Mouse (Mus musculus) activated CD4-positive, CD25-positive, alpha-beta regulatory T cell, adult 4 months (primary cell): ENCODE results near the gene Lrrc42. TPM values are rescaled to one million over a fixed set of nuclear protein-coding genes. Genes with fewer than 3 reads are reported as not detected.

Source experiments
- ATAC-seq: one replicate; pipeline ENCODE4 v1.8.0; 2017
- polyA plus RNA-seq, 2 experiments: library from polyadenylated mRNA; unstranded; fragments of 100-300 nt; shearing (Covaris generic); gene quantifications; one replicate each; pipeline ENCODE4 v1.2.1; 2017

Gene Lrrc42
- polyA plus RNA-seq, 2 experiments from 2014 or later = 22.5 to 24.6 TPM

DNA sequence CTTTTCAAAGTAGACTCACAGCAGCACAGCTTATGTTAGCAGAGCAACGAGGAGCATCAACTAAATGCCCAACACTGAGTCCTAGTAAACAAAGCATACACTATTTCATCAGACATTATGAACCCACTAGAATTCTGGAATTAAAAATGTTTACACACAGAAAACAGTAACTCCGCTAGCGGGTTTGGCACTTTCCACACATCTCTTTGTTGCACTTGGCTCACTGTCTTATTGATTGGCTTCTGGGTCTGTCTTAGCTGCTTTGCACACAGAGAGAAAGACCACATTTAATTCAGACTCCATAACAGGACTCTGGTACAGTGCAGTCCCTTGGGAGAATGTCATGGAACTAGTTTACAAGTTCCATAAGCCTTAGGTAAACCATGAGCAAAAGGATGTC lies 5.3 kb downstream of the Lrrc42 start:
- ATAC-seq = no peak

DNA sequence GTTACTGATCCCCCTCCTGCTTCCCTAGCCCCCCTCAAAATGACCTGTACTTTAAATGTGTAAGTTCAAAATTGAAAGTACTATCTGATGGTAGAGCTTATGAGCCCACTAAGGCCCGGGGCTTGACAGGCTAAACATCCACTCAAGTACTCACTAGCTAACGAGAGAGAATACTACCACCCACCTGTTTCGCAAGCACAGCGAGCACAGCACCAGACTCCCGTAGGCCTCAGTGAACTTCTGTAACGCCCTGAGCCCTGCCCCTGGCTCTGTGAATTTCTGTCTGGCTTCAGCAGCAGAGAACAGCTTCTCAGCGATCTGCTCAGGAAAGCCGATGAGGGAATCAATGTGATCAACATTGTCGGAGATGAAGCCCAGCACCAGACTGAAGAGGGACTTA lies 6.2 kb downstream of the Lrrc42 start:
- ATAC-seq = no peak

DNA sequence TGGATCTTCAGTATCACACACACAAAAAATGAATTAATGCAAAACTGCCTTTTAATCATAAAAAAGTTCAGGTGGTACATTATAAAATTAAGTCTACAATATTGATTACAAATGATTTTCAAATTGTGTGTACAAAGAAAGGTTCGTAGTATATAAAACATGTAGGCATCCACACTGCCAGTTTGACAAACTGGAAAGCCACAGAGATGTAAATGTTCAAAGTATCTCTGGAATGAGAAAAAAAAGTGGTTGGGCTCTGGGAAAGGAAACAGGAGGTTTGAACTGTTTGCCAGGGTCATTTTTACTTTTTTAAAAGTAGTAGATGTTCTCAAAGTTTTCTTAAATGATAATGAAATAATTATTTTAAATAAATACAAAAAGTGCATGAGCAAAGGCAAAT lies 7.3 kb downstream of the Lrrc42 start:
- no peak for ATAC-seq

DNA sequence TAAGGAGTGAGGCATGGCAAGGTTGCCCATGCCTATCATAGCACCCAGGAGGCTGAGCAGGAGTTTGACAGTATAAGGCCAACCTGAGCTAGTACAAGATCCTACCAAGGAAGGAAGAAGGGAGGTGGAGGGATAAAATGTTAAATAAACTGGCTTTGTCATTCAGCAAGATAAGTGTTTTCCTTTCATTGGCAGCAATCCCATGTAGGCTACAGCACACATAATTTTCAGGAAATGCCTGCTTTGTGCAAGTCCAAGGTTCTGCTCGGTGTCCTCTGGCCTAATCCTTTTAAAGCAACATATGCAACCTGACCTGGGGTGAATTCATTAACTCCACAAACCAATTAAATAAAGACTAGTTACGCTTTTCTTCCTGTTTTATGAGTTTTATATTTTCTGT lies 8.0 kb downstream of the Lrrc42 start:
- no peak for ATAC-seq

DNA sequence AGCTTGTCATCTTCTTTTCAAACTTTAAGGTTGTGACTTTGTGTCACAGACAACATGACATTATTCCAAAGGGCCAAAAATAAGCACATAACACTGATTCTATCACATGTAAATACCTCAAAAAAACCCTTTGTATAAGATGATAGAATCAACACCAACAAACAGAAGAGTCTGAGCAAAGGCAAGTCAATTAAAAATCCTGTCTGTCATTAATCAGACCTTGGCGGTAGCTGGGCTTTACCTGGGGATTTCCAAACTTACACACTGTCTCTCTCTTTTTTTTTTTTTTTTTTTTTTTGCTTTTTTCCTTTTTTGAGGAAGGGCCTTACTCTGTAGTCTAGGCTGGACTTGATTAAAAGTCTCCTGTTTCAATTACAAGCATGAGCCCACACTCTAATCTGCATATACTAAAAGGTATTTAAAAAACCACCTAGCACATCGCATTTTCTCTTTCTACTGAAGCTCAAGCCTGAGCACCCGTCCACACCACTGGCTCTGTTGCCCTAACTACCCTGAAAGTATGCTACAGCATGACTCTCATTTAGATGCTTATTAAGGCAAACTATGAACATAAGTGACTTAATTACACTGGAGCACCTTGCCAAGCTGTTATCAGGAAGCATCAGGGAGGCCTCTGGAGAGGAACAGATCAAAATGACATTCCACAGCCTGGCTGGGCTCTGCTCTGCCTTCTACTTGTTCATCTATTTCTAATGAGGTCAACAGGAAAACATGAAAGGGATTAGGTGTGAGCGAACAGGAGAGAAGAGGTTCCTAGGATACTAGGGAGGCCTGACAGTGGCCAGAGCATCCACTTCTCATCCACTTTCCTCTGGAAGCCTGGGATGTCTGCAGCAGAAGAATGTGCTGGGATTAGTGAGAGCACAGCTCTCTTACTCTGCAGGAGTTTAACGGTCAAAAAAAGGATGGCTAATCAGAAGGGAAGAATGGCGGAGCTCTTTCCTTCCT lies 9.7 kb downstream of the Lrrc42 start:
- ATAC-seq = peak; percentile 68

DNA sequence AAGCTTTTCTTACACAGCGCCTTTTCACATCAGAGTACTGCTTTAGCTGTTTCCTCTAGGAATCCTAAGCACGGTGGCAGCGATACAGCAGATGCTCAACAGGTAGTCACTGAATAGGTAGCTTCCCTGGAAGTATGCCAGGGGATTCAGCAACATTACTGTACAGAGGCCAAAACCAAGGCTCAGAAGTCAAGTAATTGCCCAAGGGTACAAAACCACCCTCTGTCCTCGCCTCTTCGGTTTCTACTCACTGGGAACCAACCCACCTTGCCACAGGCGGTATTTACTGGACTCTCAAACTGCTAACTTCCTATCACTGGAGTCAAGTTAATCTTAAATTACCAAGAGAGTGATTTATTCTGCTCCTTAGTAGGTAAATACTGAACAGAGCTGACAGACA lies 13.1 kb downstream of the Lrrc42 start:
- no peak for ATAC-seq

DNA sequence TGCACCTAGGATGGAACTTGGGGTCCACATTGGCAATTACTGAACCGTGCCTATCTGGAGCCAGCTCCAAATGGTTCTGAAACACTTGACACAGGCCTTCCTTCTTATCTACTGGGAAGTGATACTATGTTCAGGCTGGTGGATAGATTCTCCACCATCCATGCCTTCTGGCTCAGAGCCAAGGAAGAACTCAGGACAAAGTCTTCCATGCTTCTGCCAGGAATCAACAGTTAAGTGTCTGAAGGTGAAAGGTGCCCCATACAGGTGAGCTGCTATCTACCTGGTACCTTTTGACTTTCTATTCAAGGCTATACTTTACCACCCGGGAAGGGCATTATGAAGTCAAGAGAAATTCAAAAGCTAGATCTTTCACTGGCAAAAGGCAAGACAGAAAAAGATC lies 15.1 kb downstream of the Lrrc42 start:
- no peak for ATAC-seq

DNA sequence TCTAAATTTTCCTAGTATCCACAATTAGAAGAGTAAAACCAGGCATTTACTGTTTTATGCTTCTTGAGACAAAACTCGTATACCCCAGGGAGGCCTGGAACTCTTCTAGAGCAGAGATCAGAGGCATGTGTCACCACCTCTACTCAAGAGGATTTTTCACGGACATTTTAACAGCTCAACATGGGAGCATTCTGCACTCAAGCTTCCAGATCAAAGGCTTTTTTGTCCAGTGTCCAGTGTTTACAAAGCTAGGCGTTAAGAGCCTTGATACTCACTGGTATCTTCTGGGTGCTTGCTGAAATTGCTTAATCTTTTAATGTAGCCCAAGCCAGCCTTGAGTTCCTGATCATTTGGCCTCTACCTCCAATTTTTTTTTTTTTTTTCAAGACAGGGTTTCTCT lies 21.1 kb downstream of the Lrrc42 start:
- ATAC-seq = no peak

DNA sequence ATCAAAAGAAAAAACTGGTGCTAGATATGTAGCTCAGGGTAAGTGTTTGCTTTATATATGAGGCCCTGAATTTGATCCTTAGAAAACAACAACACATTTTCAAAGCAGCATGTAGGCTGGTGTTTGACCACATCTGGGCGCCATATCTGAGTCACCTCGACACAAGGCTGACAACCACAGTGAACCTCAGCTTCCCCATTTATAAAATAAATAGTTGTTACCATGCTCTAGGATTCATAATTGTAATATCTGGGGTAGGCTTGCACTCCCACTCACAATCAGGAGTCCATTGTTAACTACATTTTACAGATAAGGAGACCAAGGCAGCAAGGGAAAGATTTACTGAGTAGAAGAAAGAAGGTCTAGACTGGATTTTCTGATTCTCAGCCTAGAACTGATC lies 27.0 kb downstream of the Lrrc42 start:
- no peak for ATAC-seq

DNA sequence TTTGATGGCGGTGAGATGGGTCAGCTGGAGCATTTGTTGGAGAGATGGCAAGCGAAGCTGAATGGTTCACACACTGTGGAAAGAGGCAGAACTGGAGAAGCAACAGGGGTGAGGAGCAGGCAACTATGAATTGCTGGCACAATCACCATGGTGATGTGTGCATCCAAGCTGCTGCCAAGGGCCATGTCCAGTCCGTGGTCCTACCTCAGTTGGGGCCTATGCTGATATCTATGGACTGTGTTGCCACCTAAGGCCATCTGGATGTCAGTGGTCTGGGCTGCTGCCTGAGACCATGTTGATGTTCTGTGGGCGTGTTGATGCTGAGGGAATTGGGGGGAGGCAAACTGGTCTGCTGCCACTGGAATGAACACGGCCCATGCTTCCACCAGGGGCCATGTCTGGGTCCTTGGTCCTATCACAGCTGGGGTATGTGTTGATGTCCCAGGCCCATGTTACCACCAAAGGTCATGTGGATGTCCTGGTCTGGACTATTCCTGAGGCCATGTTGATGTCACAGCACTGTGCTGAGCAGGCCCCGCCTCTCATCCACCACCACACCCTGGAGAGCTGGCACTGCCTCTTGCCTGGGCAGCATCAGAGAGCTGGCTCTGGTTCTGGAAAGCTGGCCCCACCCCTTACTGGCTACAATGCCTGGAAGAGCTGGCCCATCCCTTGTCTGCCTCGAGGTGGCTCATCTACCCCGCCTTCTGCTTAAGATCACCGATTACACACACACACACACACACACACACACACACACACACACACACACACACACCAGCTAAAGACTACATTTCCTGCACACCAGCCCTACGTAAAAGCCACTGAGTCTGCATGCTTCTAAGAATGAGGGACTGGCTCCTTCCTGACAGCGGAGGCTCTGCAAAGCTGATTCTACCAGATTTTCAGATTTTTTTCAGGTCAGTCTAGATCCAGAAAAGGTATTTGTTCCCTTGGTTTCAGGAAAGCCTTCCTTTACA lies 29.8 kb downstream of the Lrrc42 start:
- peak; percentile 46 for ATAC-seq

DNA sequence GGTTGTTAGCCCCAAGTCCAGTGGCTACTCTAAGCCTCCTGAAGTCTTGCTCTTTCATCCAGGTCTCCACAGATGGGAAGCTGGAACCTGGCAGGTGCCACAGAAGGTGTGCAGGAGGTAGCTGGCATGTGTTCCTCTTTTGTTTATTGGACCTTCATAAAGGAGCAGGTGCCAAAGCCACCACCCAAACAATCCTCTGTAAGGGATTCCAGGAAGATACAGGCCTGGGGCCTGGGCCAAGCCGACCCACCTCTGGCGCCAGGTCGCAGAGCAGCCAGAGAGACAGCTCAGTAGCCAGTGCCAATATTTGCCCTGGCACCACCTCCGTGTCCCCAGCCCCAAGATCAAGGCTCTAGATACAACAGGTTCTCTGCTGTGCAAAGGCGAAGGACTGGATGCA lies 31.8 kb downstream of the Lrrc42 start:
- ATAC-seq = no peak

DNA sequence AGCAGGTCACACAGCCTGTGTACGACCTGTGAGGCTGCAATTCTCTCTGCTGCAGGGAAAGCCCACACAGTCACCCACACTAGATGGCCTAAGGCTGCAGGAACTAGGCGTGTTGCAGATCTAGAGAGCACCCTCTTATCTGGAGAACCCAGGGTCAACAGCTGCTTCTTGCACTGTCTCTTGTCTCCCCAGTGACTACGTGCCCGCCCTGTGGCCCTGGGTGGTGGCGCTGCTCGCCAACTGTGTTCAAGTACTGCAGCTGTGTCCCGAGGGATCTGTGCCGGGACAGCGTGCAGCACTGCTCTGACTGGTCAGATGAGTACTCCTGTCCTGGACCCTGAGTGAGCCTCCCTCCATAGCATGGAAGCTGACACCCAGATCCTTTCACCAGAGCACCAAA lies 35.8 kb downstream of the Lrrc42 start:
- ATAC-seq = no peak

DNA sequence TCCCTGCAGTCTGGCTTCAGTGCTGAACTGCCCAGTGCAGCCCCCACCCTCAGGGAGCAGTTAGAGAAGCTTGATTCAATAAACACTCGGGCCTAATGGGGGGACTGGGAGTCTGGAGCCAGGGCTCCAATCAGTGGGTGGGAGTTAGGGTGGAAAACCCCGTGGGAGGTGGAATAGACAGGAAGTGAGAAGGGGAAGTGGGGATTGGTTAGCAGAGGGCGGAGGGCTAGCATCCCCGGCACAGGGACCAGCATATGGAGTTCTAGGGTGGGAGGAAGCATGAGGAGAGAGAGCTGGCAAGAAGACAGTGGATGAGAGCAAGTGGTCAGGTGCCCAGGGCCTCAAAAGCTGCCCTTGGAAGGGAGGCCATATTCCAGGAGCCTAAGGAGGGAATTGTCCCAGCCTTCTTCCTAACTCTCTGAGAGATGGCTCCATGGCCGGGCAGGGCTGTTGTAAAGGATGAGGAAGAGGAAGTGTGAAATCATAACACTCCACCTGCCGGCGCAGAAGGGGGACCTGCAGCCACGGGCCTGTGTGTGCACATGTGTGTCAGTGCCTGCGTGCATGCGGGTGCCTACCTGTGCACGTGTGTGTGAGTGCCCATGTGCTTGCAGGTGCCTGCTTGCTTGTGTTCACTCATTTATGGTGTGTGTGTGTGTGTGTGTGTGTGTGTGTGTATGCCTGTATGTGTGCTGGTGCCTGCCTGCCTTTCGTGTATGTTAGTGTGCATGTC lies 39.9 kb downstream of the Lrrc42 start:
- no peak for ATAC-seq

DNA sequence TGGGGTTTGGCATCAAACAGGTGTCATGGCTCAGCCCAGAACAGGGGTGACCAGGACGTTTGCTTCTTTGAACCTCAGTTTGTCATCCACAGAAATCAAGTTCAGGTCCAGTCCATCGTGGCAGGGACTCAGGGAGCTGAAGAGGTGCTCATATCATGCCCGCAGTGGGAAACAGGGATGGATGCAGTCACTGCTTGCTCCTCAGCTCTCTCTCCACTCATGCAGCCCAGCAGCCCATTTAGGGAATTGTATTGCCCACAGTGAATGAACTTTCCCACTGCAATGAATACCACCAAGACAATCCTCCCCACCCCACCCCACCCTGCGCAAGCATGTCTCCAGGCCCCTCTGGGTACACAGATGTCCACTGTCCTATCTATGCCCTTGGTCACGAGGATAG lies 41.4 kb downstream of the Lrrc42 start:
- ATAC-seq = no peak

DNA sequence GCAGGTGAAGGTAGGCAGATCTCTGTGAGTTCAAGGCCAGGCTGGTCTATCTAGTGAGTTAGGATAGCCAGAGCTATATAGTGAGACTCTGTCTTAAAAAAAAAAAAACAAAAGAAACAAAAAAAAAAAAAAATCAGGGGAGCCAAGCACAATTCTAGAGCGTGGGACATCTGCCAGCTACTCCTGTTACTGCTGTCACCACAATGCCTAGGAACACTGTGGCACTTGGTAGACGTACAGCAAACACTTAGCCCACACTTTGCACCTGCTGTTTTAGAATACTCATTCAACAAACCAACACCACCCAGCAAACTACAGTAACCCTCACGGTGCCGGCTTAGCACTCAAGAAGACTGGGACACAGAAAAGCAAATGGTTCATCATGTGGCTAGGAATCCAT lies 41.9 kb downstream of the Lrrc42 start:
- ATAC-seq = no peak

DNA sequence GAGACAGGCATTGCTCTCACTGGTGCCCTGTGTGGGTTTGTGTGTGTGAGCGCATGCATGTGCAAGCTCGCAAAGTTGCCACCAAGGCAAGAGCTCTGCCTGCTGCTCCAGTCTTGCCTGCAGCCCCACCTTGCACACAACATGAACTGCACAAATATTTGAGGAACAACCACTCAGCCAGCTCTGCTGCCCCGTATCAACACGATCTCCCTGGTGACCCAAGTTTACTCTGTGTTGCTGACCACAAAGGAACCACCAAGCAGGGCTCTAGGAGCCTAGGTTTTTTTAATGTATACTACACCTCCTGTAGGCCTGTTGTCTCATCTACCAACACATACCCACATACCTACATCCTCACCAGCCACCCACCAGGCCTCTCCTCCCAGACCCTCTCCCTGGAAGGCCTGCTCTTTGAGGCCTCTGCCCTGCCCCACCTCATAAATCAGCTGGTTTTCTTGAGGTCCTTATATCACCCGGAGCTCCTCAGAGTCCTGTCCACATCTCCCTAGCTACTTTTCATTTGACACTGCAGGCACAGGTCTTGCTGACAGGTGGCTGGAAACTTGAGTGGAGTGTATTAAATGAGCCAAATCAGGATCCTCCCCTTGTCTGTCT lies 42.7 kb downstream of the Lrrc42 start:
- no peak for ATAC-seq

DNA sequence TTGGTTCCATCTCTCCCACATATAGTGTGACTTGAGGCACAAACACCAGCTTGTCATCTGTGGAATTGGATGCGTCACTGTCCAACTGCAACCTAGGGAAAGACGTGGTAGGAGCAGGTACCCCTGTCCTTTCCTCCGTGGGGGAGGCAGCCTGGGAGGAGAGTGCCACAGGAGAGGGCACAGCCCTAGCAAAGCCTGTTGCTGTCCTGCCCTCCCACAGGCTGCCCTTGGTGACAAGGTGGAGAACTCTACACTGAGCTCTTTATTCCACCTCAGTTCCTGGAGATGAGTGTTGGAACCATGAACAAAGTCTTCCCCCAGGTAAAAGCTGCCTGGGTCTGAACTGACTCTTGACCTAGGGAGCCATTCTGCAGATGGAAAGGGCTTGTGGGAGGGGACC lies 44.5 kb downstream of the Lrrc42 start, which contains the start of gene Ldlrad1:
Ldlrad1 (plus strand) TSS at position 301 of the 400 bp plus-strand sequence.
- ATAC-seq = no peak

DNA sequence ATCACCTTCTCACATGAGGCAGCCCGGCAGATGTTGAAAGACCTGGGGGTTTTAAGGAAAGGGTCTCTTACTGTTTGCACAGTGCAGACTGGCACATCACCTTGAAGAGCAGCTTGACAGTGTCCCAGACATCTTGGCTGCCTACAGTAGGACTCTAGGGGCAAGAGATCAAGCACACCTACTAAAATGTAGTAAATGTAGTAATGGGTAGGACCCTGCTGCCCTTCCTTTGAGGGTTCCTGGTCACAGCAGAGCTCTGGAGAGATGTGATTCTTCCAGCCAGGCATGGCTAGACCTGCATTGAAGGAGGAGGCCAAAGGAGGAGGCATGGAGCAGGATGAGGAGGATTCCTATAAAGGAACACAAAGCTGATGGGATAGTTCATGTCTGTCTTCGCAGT lies 46.3 kb downstream of the Lrrc42 start:
- ATAC-seq = no peak

DNA sequence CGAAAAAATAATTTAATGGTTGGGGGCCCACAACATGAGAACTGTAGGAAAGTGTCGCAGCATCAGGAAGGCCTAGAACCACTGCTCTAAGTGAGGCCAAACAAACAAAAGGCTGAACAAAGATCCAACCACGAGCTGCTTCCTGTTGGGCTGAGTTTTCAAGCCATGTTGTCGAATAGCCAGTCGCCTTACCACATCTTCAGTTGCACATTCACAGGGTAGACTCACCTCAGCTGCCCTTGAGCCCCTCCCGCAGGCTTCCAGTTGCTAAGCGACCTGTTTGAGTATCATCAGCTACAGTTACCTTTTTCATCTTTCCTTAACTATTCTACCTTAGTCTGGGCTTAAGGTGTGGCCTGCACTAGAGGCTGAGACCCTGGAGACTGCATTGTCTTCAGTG lies 50.3 kb downstream of the Lrrc42 start:
- peak; percentile 13 for ATAC-seq

DNA sequence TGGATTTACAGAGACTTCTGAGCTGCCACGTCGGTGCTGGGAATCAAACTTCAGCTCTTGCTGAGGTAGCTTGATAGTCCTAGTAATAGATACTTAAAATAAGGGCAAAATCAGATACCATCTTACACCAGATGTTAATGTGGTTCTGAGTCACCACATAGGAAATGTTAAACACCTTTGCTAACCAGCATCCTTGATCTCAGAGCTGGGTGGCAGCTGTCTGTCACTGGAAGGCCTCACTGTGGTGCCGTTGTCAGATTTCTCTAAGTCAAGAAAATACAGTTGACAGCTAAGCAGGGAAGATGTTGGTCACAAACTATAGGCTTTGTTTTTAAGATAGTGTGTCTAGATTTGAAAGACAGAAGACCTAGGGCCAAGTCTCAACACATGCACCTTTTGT lies 51.6 kb downstream of the Lrrc42 start:
- ATAC-seq = peak; percentile 78

DNA sequence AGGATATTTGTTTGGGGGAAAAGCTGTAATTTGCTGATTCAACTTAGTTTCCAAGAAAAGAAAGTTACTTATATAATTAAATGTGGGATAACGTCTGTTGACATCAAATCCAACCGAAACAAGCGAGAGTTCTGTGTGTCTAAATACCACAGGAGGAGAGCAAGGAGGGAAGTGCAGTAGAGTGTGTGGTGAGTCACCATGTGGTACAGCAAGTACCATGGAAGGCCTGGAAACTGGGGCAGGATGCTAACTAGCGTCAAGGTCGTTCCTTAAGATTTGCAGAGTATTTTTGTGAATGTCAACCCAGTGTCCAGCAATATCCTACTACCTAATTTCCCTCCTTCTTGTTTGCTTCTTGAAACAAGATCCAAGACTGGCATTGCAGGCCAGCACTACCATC lies 55.3 kb downstream of the Lrrc42 start:
- no peak for ATAC-seq

DNA sequence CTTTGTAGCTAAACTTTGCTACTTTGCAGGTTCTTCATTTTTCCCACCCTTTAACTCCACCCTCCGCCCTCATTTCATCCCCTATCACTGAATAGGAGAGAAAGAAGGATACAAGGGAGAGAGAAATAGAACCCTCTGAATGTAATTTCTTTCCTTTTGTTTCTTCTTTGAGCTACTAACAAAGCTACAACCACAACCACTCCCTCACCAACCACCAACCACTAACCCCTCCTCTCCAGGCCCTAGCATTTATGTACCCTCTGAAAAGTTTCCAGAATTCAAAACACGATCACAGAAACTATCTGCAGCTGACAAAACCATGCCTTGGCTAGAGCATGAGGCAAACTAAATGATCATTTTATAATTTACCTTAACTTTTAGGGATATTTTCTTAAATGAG lies 56.9 kb downstream of the Lrrc42 start:
- no peak for ATAC-seq
